ENCODE assay signal across 15 mouse cellular contexts in the genomic region with DNA sequence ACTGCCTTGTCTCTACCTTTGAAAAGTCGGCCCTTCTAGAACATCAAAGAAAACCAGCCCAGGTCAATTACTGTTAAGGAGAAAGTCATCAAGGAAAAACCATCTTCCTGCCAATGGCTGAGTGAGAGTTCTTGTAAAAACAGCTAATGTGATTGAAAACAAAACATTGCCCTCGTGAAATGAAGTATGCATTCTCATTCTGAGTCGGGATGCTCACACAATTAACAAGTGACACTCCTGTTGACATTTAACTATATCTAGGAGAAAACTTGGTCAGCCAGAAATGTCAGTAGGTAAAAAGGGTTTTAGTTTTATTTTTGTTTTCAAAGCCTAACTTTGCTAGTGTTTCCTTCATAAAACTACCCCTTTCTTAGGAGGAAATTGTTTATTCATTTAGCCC.
"Had no signal": no experiment of that assay in that cellular context is flagged by ENCODE, and none has a peak within 500 bp of the region (broad histone marks: within the 10 kb centered on the region; RNA-seq: fewer than 3 reads in every experiment).

No protein-coding gene starts in this region.

- H3K9ac ChIP-seq: neural tube, embryonic 15.5 days; stomach, embryonic 15.5 days had no signal

- H3K27me3 ChIP-seq: neural tube, embryonic 15.5 days; stomach, embryonic 15.5 days had no signal

- H3K4me2 ChIP-seq: neural tube, embryonic 15.5 days; stomach, embryonic 15.5 days had no signal

- H3K4me3 ChIP-seq: neural tube, embryonic 15.5 days; stomach, embryonic 15.5 days had no signal

- H3K27ac ChIP-seq: neural tube, embryonic 15.5 days; stomach, embryonic 15.5 days; stomach, postnatal 0 days had no signal

- DNase-seq: retina, postnatal 1 day; right cerebral cortex, adult 18-20 months; right cerebral cortex, postnatal 14 days; right cerebral cortex, postnatal 25 days; right cerebral cortex, postnatal 4 days; spleen, adult 18-20 months; thymus, adult 18-20 months; thymus, adult 2 months; thymus, postnatal 14 days; thymus, postnatal 25 days; thymus, postnatal 36 days; thymus, postnatal 4 days had no signal

- H3K4me1 ChIP-seq: stomach, embryonic 15.5 days had no signal

- H3K36me3 ChIP-seq: neural tube, embryonic 15.5 days; stomach, embryonic 15.5 days had no signal

- H3K9me3 ChIP-seq: neural tube, embryonic 15.5 days; stomach, embryonic 15.5 days had no signal
